Comparison of ENCODE assay signal across 8 mouse cellular contexts in the genomic region with DNA sequence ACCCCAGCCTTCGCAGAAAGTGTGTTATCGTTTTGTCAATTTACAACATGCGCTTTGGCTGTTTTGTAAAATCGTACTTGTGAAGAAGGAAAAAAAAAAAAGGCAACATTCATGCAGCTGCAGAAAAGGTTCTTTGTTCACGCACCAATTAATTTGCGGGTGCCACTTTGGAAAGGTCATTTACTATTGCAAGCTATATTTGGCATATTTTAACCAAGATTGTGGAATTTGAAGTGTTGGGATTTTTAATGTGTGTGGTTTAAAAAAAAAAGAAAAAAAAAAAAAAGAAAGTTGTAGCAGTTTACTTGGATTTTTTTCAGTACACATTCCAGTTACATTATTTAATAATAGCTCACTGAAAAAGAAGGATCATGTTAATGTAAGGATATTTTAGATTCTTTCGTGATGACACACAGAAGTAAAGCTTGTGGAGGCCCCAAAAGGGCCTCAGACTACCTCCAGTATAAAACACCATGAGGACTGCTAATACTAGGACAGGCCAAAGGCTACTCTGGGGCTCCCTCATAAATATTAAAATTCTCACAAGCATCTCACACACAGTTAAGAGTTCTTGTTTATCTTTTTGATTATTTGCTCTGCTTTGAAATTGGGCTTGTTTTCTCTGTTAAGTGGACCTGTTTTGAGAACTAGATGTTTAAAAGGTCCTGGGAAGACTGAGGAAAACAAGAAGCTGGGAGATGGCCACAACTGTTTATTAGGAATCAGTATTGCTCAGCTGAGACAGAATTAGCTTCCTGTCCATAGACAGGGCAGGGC. TPM values are rescaled to one million over a fixed set of nuclear protein-coding genes. Genes with fewer than 3 reads are reported as not detected.
A peak's percentile ranks its signal among the peaks of the same experiment; 100 is the strongest.
DNase-seq lines count a peak whose midpoint lies in the region; ATAC-seq and TF ChIP-seq lines count a peak whose summit lies in the region.

No protein-coding gene starts in this region.

- peak overlapping the region; percentile 82 for H3K4me2 ChIP-seq in lung, postnatal 0 days (replicated peaks; ENCODE audit: low read depth, low read length)
- peak overlapping the region; percentile 61 for H3K4me2 ChIP-seq in limb, embryonic 12.5 days
- peak overlapping the region; percentile 72 for H3K4me2 ChIP-seq in stomach, embryonic 14.5 days (replicated peaks; ENCODE audit: low read depth, low read length)

- no peak for TF ChIP-seq CTCF in lung, postnatal 0 days (IDR thresholded peaks at IDR 0.05)
- TF ChIP-seq CTCF in embryonic fibroblast, embryonic 13.5 days (IDR thresholded peaks at IDR 0.05; ENCODE audit: borderline replicate concordance, insufficient read depth, low read length) = no peak

- H3K4me3 ChIP-seq in lung, postnatal 0 days (ENCODE audit: low read depth, low read length) = peak overlapping the region; percentile 77
- peak overlapping the region; percentile 69 for H3K4me3 ChIP-seq in embryonic fibroblast, embryonic 13.5 days (ENCODE audit: insufficient read depth, low read length)
- peak overlapping the region; percentile 85 for H3K4me3 ChIP-seq in limb, embryonic 12.5 days (replicated peaks)
- peak overlapping the region; percentile 94 for H3K4me3 ChIP-seq in stomach, embryonic 14.5 days (ENCODE audit: low read depth, low read length)

- WGBS in lung, postnatal 0 days = 2% methylated on average over 7 of the region's 7 CpGs
- 2% methylated on average over 7 of the region's 7 CpGs for WGBS in limb, embryonic 12.5 days
- WGBS in stomach, embryonic 14.5 days = 2% methylated on average over 7 of the region's 7 CpGs

- DNase-seq in lung, postnatal 0 days (ENCODE audit: low spot score) = peak; percentile 58
- DNase-seq in lung, postnatal 14 days = no peak
- DNase-seq in adrenal gland, adult 8-10 months = no peak
- no peak for DNase-seq in urinary bladder, postnatal 10 days (ENCODE audit: low spot score)
- no peak for DNase-seq in c-Kit-positive CD71-positive TER-119-positive erythroid progenitor cells, embryonic 14.5 days (ENCODE audit: low spot score)

- no peaks in the 10 kb centered on the region for H3K36me3 ChIP-seq in lung, postnatal 0 days (ENCODE audit: insufficient read depth, low read length)
- peaks cover 11% of the 10 kb centered on the region; the same call in 1 of the 2 replicates for H3K36me3 ChIP-seq in limb, embryonic 12.5 days
- no peaks in the 10 kb centered on the region; the same call in 1 of the 2 replicates for H3K36me3 ChIP-seq in stomach, embryonic 14.5 days (ENCODE audit: control insufficient read depth, insufficient read depth, low read length)

- no peak for TF ChIP-seq POLR2A in embryonic fibroblast, embryonic 13.5 days (IDR thresholded peaks at IDR 0.05; ENCODE audit: low read depth, low read length)

- peak overlapping the region; percentile 75 for H3K9ac ChIP-seq in lung, postnatal 0 days (replicated peaks; ENCODE audit: low read depth)
- peak overlapping the region; percentile 98 for H3K9ac ChIP-seq in limb, embryonic 12.5 days (replicated peaks)
- H3K9ac ChIP-seq in stomach, embryonic 14.5 days (replicated peaks; ENCODE audit: low read depth, low read length) = peak overlapping the region; percentile 98

- H3K27ac ChIP-seq in lung, postnatal 0 days (ENCODE audit: low read length) = peak overlapping the region; percentile 89
- H3K27ac ChIP-seq in embryonic fibroblast, embryonic 13.5 days (ENCODE audit: insufficient read depth, low read length) = peak overlapping the region; percentile 93
- peak overlapping the region; percentile 100 for H3K27ac ChIP-seq in limb, embryonic 12.5 days
- H3K27ac ChIP-seq in stomach, embryonic 14.5 days (ENCODE audit: low read length) = peak overlapping the region; percentile 98

- ATAC-seq in lung, postnatal 0 days = no peak
- ATAC-seq in limb, embryonic 12.5 days (ENCODE audit: insufficient number of reproducible peaks, insufficient read depth, low FRiP score, low TSS enrichment, low read depth) = no peak
- ATAC-seq in stomach, embryonic 14.5 days (ENCODE audit: insufficient number of reproducible peaks, insufficient read depth, low FRiP score, low read depth) = 0 out of 2 replicates have a peak, but pooled peaks have one; percentile 24

- H3K4me1 ChIP-seq in lung, postnatal 0 days (ENCODE audit: insufficient read depth, low read depth, low read length) = 0 out of 2 replicates have a peak, but pooled peaks cover 3% of the 10 kb centered on the region
- H3K4me1 ChIP-seq in embryonic fibroblast, embryonic 13.5 days (ENCODE audit: control insufficient read depth, insufficient read depth, low read length) = peaks cover 9% of the 10 kb centered on the region; the same call in 1 of the 2 replicates
- H3K4me1 ChIP-seq in limb, embryonic 12.5 days (replicated peaks) = peaks cover 15% of the 10 kb centered on the region
- peaks cover 17% of the 10 kb centered on the region for H3K4me1 ChIP-seq in stomach, embryonic 14.5 days (ENCODE audit: control insufficient read depth, insufficient read depth, low read length)

- H3K27me3 ChIP-seq in lung, postnatal 0 days (replicated peaks; ENCODE audit: insufficient read depth, low read length) = no peaks in the 10 kb centered on the region
- H3K27me3 ChIP-seq in limb, embryonic 12.5 days = no peaks in the 10 kb centered on the region
- no peaks in the 10 kb centered on the region for H3K27me3 ChIP-seq in stomach, embryonic 14.5 days (ENCODE audit: control insufficient read depth, insufficient read depth, low read length)

- no peaks in the 10 kb centered on the region for H3K9me3 ChIP-seq in lung, postnatal 0 days (ENCODE audit: low read length)
- no peaks in the 10 kb centered on the region for H3K9me3 ChIP-seq in limb, embryonic 12.5 days
- no peaks in the 10 kb centered on the region for H3K9me3 ChIP-seq in stomach, embryonic 14.5 days (ENCODE audit: control insufficient read depth, low read depth, low read length)

- TF ChIP-seq EP300 in lung, postnatal 0 days (IDR thresholded peaks at IDR 0.05) = no peak

RNA-seq across cellular contexts. Expression of a gene that starts 0.5 kb away (rescaled TPM):
- 8.6 and 9.0 TPM in 2 replicates for polyA plus RNA-seq in lung, postnatal 0 days (2015; fragmentation: Nextera tagmentation; extraction: Ambion mirVana)
- 91.2 and 101 TPM in 2 replicates for polyA plus RNA-seq in embryonic fibroblast, embryonic 13.5 days (2011; ENCODE audit: insufficient read length, low read depth, missing spikeins)
- 80.1 and 80.9 TPM in 2 replicates for polyA plus RNA-seq in limb, embryonic 12.5 days (2016; fragmentation: Nextera tagmentation; extraction: Ambion mirVana)
- polyA plus RNA-seq in stomach, embryonic 14.5 days (2014; fragmentation: Nextera tagmentation; extraction: Ambion mirVana) = 48.6 and 51.1 TPM in 2 replicates
- total RNA-seq in adrenal gland, adult 8-10 months (2022) = 10 to 100 TPM in 2 of 4 experiments, 1 to 10 TPM in 2; 5.7 to 13.8 (median 8.9) TPM

RNA-seq across cellular contexts. Expression of a gene that starts 22.7 kb away (rescaled TPM):
- 0.43 and 0.73 TPM in 2 replicates for polyA plus RNA-seq in lung, postnatal 0 days (2015; fragmentation: Nextera tagmentation; extraction: Ambion mirVana)
- 0.49 TPM in 1 of 2 replicates, not detected in the other for polyA plus RNA-seq in embryonic fibroblast, embryonic 13.5 days (2011; ENCODE audit: insufficient read length, low read depth, missing spikeins)
- polyA plus RNA-seq in limb, embryonic 12.5 days (2016; fragmentation: Nextera tagmentation; extraction: Ambion mirVana) = 0.47 and 0.85 TPM in 2 replicates
- 0.55 and 0.73 TPM in 2 replicates for polyA plus RNA-seq in stomach, embryonic 14.5 days (2014; fragmentation: Nextera tagmentation; extraction: Ambion mirVana)
- total RNA-seq in adrenal gland, adult 8-10 months (2022) = under 1 TPM in 1 of 4 experiments, not detected in 3; 0.74 TPM
